Mouse (Mus musculus): Measurements from ENCODE around the gene Hcfc1r1. TPM values are rescaled to one million over a fixed set of nuclear protein-coding genes. Genes with fewer than 3 reads are reported as not detected.

The Hcfc1r1 gene
- polyA plus RNA-seq (2017; shearing (Covaris generic)) = 64.9 TPM

DNA sequence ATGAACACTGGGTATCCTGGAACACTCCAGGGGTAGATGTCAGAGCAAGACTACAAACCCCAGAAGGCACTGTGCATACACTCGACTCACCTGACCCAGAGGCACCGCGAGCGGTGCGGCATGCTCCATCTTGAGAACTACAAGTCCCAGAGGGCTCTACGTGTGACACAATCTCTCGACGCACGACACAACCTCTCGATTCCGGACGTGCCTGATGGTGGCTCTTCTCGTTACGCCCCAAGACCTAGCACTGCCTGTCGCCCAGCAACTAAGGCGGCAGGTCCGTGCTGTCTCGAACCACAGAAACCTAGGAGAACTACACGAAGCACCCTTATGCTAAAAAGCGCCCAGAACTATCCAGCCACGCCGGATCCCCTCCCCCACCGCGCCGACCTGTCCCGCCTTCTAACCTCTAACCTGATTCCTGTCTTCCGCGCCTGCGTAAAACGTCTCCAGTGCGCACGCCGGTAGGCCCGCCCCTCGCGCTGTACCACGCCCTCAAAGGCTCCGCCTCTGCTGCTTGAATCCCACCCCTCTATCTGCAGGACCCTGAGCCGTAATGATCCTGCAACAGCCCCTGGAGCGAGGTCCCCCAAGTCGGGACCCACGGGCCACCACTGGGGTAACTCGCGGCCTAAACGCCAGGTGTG lies at the start of gene Hcfc1r1, which contains the start of gene Thoc6:
Gene Hcfc1r1 (plus strand): TSS at position 173 of the 650 bp plus-strand sequence.
Gene Thoc6 (minus strand): TSS at position 459 of the 650 bp plus-strand sequence.

GRCm38 (mm10) chr17:23644613-23645495 lies 28.5 kb upstream of the Hcfc1r1 start, which contains the start of gene Mmp25:
Mmp25 (minus strand) TSS chr17:23645277.

DNA sequence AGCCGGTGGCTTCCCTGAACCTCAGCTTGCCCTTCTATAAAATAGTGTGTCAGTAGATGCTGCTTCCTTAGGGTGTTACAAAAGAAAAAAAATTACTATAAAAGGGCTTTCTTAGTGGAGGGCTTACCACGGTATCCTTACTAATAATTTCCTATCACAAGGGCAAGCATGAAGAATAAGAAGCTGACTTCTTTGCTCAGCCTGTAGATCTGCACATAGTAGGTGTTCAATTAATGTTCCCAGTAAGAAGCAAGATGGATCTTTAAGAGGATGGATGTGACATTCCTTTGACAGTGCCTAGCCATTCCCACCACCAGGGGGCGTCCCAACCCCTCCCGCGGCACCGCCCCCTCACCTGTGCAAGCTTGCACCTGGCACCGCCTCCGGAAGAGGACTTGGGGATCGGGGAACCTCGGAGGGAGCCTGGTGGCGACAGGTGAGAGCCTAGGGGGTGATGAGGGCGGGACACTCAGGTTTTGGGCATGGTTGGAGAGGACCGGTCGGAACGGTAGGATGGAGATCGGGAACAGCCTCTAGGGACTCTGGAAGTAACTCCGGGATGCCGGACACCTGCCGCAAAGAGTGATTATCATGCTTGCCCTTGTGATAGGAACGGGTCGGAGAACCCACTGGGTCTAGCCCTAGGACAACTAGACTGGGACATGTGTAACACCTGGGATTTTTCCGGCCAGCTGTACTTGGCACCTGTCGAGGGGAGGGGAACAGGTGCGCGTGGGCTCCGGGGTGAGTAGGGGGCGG lies 13.1 kb upstream of the Hcfc1r1 start, which contains the start of gene Bicdl2:
Gene Bicdl2 (plus strand): TSS at position 390 of the 759 bp plus-strand sequence.

DNA sequence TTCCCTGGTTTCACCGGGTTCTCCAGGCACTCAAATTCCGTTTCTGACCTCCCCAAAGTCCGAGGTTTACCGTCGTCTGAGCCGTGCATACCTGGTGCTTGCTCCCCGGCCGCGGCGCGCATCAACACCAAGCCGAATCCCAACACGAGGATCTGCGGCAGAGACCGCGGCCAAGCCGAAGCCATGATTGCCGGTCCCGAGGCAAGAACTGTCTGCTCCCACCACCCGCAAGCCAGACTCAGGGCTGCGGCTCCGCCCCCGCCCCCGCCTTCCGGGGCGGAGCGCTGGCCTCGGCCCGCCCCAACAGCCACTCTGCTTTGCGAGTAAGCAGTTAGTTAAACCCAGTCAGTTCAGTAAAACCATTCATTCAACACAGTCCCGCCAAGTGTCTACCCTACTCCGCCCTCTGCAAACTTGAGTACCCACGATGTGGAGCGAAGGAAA lies 3.9 kb downstream of the Hcfc1r1 start, which contains the start of gene Tnfrsf12a:
Gene Tnfrsf12a (minus strand): TSS at position 233 of the 444 bp plus-strand sequence.

GRCm38 (mm10) chr17:23679127-23679835 lies 5.9 kb downstream of the Hcfc1r1 start, which contains the start of gene Cldn6:
Cldn6 (plus strand) TSS chr17:23679249.

GRCm38 (mm10) chr17:23683856-23684672 lies 10.7 kb downstream of the Hcfc1r1 start, which contains the start of gene Cldn9:
Cldn9 (minus strand) TSS chr17:23684026.

GRCm38 (mm10) chr17:23722376-23723125 lies 49.2 kb downstream of the Hcfc1r1 start, which contains the start of gene 1520401A03Rik:
1520401A03Rik (minus strand) TSS chr17:23722783.

Other genes with a start within 250 kb of the Hcfc1r1 start
- not detected for gene Vmn2r117, start 193.9 kb upstream of the Hcfc1r1 start, polyA plus RNA-seq (2017; shearing (Covaris generic))
- gene Zfp213, start 109.4 kb upstream of the Hcfc1r1 start, polyA plus RNA-seq (2017; shearing (Covaris generic)) = 14.2 TPM
- gene Zfp13, start 74.1 kb upstream of the Hcfc1r1 start, polyA plus RNA-seq (2017; shearing (Covaris generic)) = not detected
- gene Zscan10, start 72.7 kb upstream of the Hcfc1r1 start, polyA plus RNA-seq (2017; shearing (Covaris generic)) = 0.89 TPM
- 0.60 TPM for gene Mmp25, start 28.3 kb upstream of the Hcfc1r1 start, polyA plus RNA-seq (2017; shearing (Covaris generic))
- gene Bicdl2, start 13.1 kb upstream of the Hcfc1r1 start, polyA plus RNA-seq (2017; shearing (Covaris generic)) = not detected
- gene Thoc6, start 286 bp downstream of the Hcfc1r1 start, polyA plus RNA-seq (2017; shearing (Covaris generic)) = 31.2 TPM
- 6.5 TPM for gene Tnfrsf12a, start 3.9 kb downstream of the Hcfc1r1 start, polyA plus RNA-seq (2017; shearing (Covaris generic))
- gene Cldn6, start 5.7 kb downstream of the Hcfc1r1 start, polyA plus RNA-seq (2017; shearing (Covaris generic)) = not detected
- not detected for gene Cldn9, start 10.4 kb downstream of the Hcfc1r1 start, polyA plus RNA-seq (2017; shearing (Covaris generic))
- not detected for gene 1520401A03Rik, start 49.2 kb downstream of the Hcfc1r1 start, polyA plus RNA-seq (2017; shearing (Covaris generic))
- 19.9 TPM for gene Pkmyt1, start 52.7 kb downstream of the Hcfc1r1 start, polyA plus RNA-seq (2017; shearing (Covaris generic))
- gene Paqr4, start 67.3 kb downstream of the Hcfc1r1 start, polyA plus RNA-seq (2017; shearing (Covaris generic)) = 8.8 TPM
- gene Kremen2, start 72.2 kb downstream of the Hcfc1r1 start, polyA plus RNA-seq (2017; shearing (Covaris generic)) = 5.7 TPM
- 31.6 TPM for gene Flywch1, start 98.0 kb downstream of the Hcfc1r1 start, polyA plus RNA-seq (2017; shearing (Covaris generic))
- gene Flywch2, start 112.5 kb downstream of the Hcfc1r1 start, polyA plus RNA-seq (2017; shearing (Covaris generic)) = 4.9 TPM
- gene Srrm2, start 116.9 kb downstream of the Hcfc1r1 start, polyA plus RNA-seq (2017; shearing (Covaris generic)) = 454 TPM
- 708 TPM for gene Elob, start 155.5 kb downstream of the Hcfc1r1 start, polyA plus RNA-seq (2017; shearing (Covaris generic))
- 0.49 TPM for gene Prss33, start 162.5 kb downstream of the Hcfc1r1 start, polyA plus RNA-seq (2017; shearing (Covaris generic))
- not detected for gene Prss32, start 170.3 kb downstream of the Hcfc1r1 start, polyA plus RNA-seq (2017; shearing (Covaris generic))
- 5.6 TPM for gene Prss41, start 170.6 kb downstream of the Hcfc1r1 start, polyA plus RNA-seq (2017; shearing (Covaris generic))
- gene Prss21, start 194.5 kb downstream of the Hcfc1r1 start, polyA plus RNA-seq (2017; shearing (Covaris generic)) = not detected
- gene Dcpp1, start 207.3 kb downstream of the Hcfc1r1 start, polyA plus RNA-seq (2017; shearing (Covaris generic)) = not detected
- gene Dcpp2, start 207.3 kb downstream of the Hcfc1r1 start, polyA plus RNA-seq (2017; shearing (Covaris generic)) = not detected
- not detected for gene Dcpp3, start 243.9 kb downstream of the Hcfc1r1 start, polyA plus RNA-seq (2017; shearing (Covaris generic))

Measured in activated CD4-positive, CD25-positive, alpha-beta regulatory T cell, adult 9 weeks (primary cell).